Mouse (Mus musculus) telencephalon, adult 2 months (tissue): ENCODE results near the gene Asic4.

Experiments
- DNase-seq: peaks from one replicate; pipeline ENCODE4 v3.0.0-alpha.2; 2011; ENCODE audit warnings: low read depth, low spot score

Asic4 gene

DNA sequence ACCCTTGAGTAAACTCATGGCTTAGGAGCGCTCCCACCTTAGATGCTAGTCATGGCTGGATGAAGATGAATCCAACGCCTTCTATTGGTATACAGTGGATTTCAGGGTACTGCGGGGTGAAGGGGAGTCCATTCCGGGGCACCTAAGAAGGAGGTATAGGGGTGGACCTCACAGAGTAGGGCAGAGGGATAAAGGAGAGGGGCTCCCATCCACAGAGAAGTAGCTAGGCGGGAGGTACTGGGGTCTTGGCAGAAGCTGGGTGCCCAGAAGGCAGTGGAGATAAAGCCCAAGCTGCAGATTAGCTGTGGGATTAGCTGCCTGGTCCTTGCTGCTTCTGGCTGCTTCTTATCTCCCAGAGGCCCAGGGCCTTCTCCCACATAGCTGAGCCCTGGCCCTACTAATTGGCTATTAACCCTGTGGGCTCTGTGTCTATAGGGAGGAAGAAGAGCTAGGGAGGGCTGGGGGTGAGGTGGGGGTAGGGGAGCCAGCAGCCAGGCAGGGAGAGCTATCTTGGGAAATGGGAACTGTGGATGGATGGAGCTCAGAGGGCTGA lies 13.5 kb downstream of the Asic4 start:
- no peak for DNase-seq

DNA sequence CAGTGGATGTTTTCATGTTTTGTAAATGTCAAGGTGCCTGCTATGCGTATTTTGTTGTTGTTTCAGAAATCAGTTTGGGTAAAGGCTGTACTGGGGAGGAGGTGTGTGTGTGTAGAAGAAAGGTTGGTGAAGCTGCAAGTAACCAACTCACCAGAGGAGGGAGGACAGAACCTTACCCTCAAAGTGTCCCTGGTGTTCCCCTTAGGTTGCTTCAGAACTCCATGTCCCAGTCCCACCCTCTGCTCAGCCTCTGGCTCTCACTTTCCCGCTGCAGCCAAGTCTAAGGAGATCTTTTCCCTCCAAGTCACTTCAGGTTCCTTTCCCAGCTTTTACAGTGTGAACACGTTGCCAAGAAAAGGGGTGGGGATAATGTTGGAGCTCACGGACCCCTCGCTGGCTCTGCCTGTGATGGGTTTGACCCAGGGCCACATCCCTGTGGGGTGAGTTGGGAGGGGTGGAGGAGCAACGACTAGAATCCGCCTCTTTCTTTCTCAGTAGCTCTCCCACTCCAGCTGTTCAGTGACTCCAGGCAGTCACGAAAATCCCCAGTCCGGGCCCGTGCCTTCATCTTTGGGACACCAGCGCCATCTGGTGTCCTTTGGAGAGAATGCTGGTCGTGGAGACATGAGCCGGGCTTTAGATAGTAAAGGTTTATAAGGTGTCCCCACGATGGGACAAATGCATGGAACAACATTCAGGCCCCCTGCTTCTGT lies 17.1 kb downstream of the Asic4 start:
- no peak for DNase-seq

DNA sequence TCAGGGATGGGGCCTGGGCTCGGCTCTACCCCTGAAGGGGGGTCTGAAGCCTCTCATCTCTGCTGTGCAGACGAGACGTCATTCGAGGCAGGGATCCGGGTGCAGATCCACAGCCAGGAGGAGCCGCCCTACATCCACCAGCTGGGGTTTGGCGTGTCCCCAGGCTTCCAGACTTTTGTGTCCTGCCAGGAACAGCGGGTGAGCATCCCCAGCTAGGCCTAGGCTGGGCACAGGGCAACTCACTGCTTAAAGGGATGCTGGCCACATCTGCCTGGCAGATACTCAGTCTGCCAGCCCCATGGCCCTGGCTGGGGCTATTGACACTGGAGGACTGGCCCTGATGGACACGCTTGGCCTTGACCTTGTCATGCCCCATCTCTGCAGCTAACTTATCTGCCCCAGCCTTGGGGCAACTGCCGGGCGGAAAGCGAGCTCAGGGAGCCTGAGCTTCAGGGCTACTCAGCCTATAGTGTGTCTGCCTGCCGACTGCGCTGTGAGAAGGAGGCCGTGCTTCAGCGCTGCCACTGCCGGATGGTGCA lies 19.1 kb downstream of the Asic4 start:
- no peak for DNase-seq

DNA sequence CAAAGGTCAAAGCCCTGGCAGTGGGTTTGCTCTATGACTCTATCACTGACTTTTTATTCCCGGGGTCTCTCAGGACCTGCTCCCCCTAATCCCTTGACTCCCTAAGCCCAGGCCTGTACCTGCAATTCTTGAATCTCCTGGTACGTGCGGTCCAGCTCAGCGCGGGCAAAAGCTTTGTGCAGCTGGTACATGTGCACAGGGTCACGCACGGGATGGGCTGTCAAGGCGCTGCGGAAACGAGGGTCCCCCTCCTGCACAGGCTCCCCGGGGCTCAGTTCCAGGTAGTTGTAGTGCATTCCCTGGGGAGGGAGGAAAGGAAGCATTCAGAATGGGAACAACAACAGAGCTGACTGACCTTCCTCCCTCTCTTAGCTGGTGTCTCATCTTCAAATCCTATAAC lies 26.2 kb downstream of the Asic4 start:
- no peak for DNase-seq

DNA sequence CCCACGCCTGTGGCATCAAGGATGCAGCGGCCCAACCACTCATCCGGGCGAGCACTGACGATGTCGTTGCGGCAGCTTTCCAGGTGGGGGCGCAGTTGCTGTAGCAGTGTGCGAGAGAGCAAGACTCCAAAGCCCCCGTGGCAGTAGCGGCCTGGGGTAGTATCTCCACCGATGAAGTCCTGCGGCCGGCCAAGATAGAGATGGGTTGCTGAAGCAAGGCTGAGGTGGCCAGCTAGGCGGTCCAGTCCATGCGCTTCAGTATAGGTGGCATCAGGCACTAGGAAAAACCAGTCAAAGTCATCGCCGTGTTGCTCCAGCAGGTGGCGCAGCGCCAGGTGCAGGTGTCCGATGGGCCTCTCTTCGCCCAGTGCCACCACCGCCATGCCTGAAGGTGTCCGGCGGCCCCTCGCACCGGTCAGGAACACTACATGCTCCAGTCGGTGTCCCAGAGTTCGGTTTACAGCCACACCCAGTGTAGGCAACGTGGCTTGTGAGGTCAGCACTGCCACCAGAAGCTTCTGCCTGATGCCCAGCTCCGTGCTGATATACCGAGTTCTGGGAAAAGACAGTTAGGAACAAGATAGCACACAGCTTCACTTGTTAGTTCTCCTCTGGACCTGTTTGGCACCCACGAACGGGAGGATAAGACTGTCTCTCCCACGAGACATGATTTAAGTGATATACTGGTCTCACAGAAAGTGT lies 27.2 kb downstream of the Asic4 start:
- DNase-seq, result no peak

GRCm38 (mm10) chr1:75477966-75478290 lies 27.7 kb downstream of the Asic4 start:
- no peak for DNase-seq

- DNase-seq, result no peak
These were observed 28.3 kb downstream of the Asic4 start for GRCm38 (mm10) chr1:75478497-75478896.

DNA sequence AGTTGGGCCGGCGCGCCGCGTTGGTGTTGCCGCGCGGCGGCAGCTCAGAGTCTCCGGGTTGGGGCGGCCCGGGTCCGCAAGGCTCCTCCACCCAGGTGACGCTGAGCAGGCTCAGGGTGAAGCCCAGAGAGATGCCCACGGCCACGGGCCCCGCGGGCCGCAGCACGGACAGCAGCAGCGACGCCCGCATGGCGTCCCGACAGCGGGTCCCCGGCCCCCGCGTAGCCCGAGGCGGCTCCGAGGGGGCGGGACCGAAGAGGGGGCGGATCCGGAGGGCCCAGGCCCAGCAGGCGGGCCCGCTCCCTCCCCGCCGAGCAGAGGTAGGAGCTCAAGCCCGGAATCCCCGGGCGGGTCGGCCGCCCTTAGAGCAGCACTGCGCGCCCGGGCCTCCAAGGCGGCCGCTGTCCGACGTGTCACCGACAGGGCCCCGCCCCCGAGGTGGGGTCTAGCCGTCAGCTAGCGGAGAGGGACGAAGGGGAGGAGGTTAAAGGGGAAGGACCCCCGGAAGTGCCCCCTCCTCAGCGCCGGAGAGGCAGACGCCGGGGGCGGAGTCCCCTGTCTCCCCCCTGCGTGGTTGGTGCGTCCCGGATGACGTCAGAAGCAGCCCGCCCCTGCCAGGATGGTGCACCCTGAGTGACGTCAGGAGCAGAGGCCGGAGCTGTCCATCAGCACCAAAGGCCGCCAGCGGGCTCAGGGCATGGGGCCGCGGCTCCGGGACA lies 28.8 kb downstream of the Asic4 start, which contains the start of the genes Chpf and Tmem198:
Gene Chpf, minus strand, starts transcription at position 392 of the 719 bp plus-strand sequence.
Gene Tmem198, plus strand, starts transcription at position 617 of the 719 bp plus-strand sequence.
- peak; percentile 89 for DNase-seq

- no peak for DNase-seq
These were observed 29.4 kb downstream of the Asic4 start for GRCm38 (mm10) chr1:75479635-75479989.

GRCm38 (mm10) chr1:75480036-75480435 lies 29.8 kb downstream of the Asic4 start:
- DNase-seq, result no peak

DNA sequence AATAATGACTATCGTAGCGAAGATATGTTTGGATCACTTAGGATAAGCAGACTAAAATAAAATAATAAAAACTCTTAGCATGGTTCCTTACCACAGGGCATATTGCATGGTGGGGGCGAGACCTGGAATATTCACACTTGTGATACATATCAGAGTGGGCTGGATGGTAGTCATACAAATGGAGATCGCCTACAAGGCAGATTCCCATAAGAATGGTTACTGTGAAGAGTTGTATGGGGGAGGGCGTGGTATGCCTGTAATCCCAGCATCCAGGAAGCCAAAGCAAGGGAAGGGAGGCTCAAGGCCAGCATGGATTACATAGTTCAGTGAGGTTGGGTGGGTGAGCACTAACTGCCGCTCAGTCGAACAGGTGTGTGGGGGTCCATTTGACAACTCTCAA lies 30.5 kb downstream of the Asic4 start:
- peak; percentile 40 for DNase-seq

- no peak for DNase-seq
These were observed 36.3 kb downstream of the Asic4 start for GRCm38 (mm10) chr1:75486561-75486960.

GRCm38 (mm10) chr1:75487040-75487404 lies 36.8 kb downstream of the Asic4 start:
- DNase-seq, result no peak

DNA sequence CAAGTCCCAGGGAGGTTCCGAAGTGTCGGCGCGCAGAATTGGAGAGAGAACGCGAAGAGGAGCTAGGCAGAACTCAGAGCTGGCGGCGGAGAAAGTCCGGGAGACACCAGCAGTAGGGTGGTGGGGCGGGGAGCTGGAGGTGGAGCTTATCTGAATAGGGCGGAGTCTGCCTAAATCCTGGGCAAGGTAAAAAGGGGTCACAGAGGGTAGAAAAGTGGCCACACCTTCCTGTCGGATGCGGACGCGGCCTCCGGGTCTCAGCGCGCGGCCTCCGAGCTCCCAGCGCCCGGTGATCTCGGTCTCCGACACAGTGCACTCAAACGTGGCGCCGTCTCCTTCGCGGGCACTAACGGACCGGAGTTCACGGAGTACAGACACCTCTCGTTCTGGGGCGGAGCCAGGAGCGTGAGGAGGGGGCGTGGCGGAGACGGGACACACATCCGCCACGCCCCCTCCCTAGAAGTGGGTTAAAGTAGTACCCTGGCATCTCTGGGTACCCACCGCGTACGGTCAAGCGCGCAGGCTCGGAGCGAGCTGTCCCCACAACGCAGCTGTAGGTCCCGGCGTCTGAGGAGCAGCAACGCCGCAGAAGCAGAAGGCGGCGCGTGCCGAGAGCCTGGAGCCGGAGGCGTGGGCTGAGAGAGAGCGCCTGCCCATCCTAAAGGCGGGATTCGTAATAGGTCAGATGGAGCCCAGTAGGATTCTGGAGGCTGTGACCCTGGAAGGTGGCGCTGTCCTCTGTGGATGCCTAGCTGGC lies 37.3 kb downstream of the Asic4 start:
- peak; percentile 34 for DNase-seq

DNA sequence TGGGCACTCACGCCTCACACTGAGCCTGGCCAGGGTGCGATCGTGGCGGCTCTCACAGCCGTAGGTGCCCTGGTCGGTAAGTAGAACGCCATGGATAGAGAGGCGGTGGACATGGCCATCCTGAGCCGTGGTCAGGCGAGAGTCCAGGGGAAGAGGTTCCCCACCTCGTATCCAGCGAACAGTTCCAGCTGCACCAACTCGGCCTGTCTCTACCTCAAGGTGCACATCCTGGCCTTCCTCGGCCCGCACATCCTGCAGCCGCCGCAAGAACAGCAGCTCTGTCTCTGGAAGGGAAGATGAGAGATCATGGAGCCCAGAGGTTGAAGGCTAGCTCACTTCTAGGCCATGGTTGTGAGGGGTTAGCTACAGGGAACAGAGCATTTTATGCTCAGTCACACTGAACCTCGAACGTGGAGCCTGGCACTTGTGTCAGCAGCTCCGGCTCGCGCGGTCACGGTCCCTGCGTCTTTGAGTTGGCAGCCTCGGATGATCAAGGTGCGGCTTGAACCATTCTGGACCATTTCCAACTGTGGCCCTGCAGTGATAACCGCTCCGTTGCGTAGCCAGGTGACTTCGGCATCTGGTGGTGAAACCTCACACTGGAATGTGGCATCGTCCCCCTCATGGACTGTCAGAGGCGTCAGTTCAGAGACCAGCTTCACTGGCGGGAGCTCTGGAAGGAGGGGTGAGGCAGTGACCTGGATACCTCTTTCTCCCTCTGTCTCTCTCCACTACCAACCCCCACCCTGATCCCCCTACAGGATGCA lies 40.7 kb downstream of the Asic4 start:
- no peak for DNase-seq

- no peak for DNase-seq
These were observed 42.4 kb downstream of the Asic4 start for GRCm38 (mm10) chr1:75492579-75493170.

DNA sequence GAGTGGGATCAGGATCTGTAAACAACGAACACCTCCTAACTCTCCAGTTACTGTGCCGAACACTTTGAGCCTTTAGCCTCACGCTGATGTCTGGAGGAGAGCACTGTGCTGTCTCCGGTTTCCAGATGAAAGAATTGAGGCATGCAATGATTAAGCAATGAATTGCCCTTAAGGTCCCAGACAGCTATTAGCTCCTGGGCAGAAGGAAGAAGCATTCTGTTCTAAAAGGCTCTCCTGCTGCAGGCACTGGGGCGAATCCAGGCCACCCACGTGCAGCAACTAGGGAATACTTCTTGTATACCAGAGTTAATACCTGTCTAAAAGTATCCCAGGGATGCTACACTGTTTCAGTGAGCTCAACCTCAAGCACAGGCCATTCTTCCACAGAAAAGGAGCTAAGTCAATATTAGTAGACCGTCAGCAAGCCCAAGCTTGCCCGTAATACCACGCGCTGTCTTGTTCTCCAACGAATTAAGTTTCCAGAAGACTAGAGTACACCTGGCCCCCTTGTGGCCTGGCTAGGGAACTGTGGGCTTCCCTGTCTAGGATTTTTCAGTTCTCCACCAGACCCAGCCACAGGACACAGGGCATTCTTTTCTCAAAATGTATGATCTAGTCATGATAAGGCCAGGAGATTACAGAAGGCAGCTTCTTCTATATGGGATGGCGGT lies 44.8 kb downstream of the Asic4 start:
- peak; percentile 21 for DNase-seq

- no peak for DNase-seq
These were observed 48.7 kb downstream of the Asic4 start for GRCm38 (mm10) chr1:75498897-75499296.

- no peak for DNase-seq
These were observed 49.2 kb downstream of the Asic4 start for GRCm38 (mm10) chr1:75499441-75499840.

DNA sequence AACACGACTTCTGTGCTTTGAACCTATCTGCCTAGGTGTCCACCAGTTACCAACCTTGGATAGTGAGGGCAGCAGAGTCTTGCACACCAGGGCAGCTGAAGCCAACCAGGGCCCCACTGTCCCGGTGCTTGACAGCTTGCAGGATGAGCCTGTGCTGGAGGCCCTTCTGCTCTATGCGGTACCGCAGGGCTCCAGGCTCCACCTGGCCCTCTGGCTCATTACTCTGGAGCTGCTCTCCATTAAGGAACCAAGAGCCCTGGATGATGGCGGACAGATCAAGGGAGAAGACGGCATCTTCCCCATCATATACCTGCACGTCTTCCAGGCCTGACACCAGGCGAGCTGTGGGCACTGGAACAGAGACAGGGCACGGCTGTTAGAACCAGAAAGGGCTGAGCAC lies 51.7 kb downstream of the Asic4 start:
- no peak for DNase-seq
